Mouse (Mus musculus): ENCODE data around the gene Rspo4.
A peak's percentile ranks its signal among the peaks of the same experiment; 100 is the strongest.

- TF ChIP-seq POLR2A (IDR thresholded peaks at IDR 0.05; ENCODE audit: borderline replicate concordance, extremely low read depth, low read depth, low read length) = no peak
- 0 out of 2 replicates have a peak, but pooled peaks have one; percentile 20 for TF ChIP-seq CTCF (IDR thresholded peaks at IDR 0.05; ENCODE audit: insufficient read depth, low read length)
Measured at GRCm38 (mm10) chr2:151862257-151862810, 19.6 kb downstream of the Rspo4 start.
